Mouse (Mus musculus): ENCODE results near the gene Spsb3. TPM values are rescaled to one million over a fixed set of nuclear protein-coding genes. Genes with fewer than 3 reads are reported as not detected.

Spsb3 gene
- polyA plus RNA-seq, 1 experiment from 2014 or later: 46.1 TPM

GRCm38 (mm10) chr17:24890151-24891092 lies 4.0 kb downstream of the Spsb3 start:
- WGBS: 87% methylated on average over 19 of the region's 19 CpGs
- no peak overlapping the region for H3K27ac ChIP-seq
- H3K4me3 ChIP-seq (replicated peaks): no peak overlapping the region
- H3K4me1 ChIP-seq (replicated peaks): peaks cover 32% of the 10 kb centered on the region
- H3K4me2 ChIP-seq: no peak overlapping the region
- ATAC-seq (ENCODE audit: insufficient number of reproducible peaks, insufficient read depth, low FRiP score, low TSS enrichment, low read depth): no peak
- H3K27me3 ChIP-seq: no peaks in the 10 kb centered on the region
- no peak overlapping the region for H3K9ac ChIP-seq (replicated peaks)
- H3K36me3 ChIP-seq: peaks cover 45% of the 10 kb centered on the region
- no peaks in the 10 kb centered on the region for H3K9me3 ChIP-seq

- no peak for ATAC-seq (ENCODE audit: insufficient number of reproducible peaks, insufficient read depth, low FRiP score, low TSS enrichment, low read depth)
- WGBS: 90% methylated on average over 13 of the region's 13 CpGs
- Histone ChIP-seq H3K4me1 (replicated peaks) (peaks cover 37% of the 10 kb centered on the region), H3K36me3 (peaks cover 45% of the 10 kb centered on the region), H3K4me3 (replicated peaks) (no peak overlapping the region), H3K9me3 (no peaks in the 10 kb centered on the region), H3K4me2 (no peak overlapping the region), H3K27me3 (no peaks in the 10 kb centered on the region), H3K27ac (no peak overlapping the region), H3K9ac (replicated peaks) (no peak overlapping the region)
Observed at GRCm38 (mm10) chr17:24891321-24891720, 4.9 kb downstream of the Spsb3 start.

GRCm38 (mm10) chr17:24892785-24893184 lies 6.3 kb downstream of the Spsb3 start:
- Histone ChIP-seq H3K27ac (no peak overlapping the region), H3K9me3 (no peaks in the 10 kb centered on the region), H3K4me3 (replicated peaks) (no peak overlapping the region), H3K9ac (replicated peaks) (no peak overlapping the region), H3K36me3 (peaks cover 55% of the 10 kb centered on the region), H3K4me1 (replicated peaks) (peaks cover 43% of the 10 kb centered on the region), H3K4me2 (no peak overlapping the region), H3K27me3 (no peaks in the 10 kb centered on the region)
- no peak for ATAC-seq (ENCODE audit: insufficient number of reproducible peaks, insufficient read depth, low FRiP score, low TSS enrichment, low read depth)
- WGBS: 91% methylated on average over 12 of the region's 12 CpGs

- 92% methylated on average over 2 of the region's 2 CpGs for WGBS
- no peaks in the 10 kb centered on the region for H3K9me3 ChIP-seq
- no peaks in the 10 kb centered on the region for H3K27me3 ChIP-seq
- no peak for ATAC-seq (ENCODE audit: insufficient number of reproducible peaks, insufficient read depth, low FRiP score, low TSS enrichment, low read depth)
- no peak overlapping the region for H3K27ac ChIP-seq
- H3K36me3 ChIP-seq: peaks cover 60% of the 10 kb centered on the region
- H3K9ac ChIP-seq (replicated peaks): 0 out of 2 replicates have a peak overlapping the region, but pooled peaks have one; percentile 0
- H3K4me2 ChIP-seq: no peak overlapping the region
- H3K4me1 ChIP-seq (replicated peaks): peaks cover 41% of the 10 kb centered on the region
- H3K4me3 ChIP-seq (replicated peaks): peak overlapping the region; percentile 11; the same call in 1 of the 2 replicates
Observed at GRCm38 (mm10) chr17:24893276-24893675, 6.8 kb downstream of the Spsb3 start.

- Histone ChIP-seq H3K9me3 (no peaks in the 10 kb centered on the region), H3K9ac (replicated peaks) (peak overlapping the region; percentile 90), H3K27me3 (no peaks in the 10 kb centered on the region), H3K36me3 (peaks cover 63% of the 10 kb centered on the region), H3K4me1 (replicated peaks) (peaks cover 40% of the 10 kb centered on the region), H3K4me2 (peak overlapping the region; percentile 92), H3K27ac (peak overlapping the region; percentile 82), H3K4me3 (replicated peaks) (peak overlapping the region; percentile 92)
- ATAC-seq (ENCODE audit: insufficient number of reproducible peaks, insufficient read depth, low FRiP score, low TSS enrichment, low read depth): no peak
- WGBS: 9% methylated on average over 31 of the region's 31 CpGs
Observed at GRCm38 (mm10) chr17:24894061-24894994, 7.9 kb downstream of the Spsb3 start.

GRCm38 (mm10) chr17:24894995-24895547 lies 8.6 kb downstream of the Spsb3 start, which contains the start of the genes Eme2 and Mrps34:
Eme2 (minus strand) TSS chr17:24895087.
Mrps34 (plus strand) TSS chr17:24895116.
- Histone ChIP-seq H3K4me3 (replicated peaks) (peak within 1 kb of the TSS; percentile 92), H3K9me3 (no peaks in the 10 kb centered on the region), H3K9ac (replicated peaks) (peak within 1 kb of the TSS; percentile 90), H3K4me1 (replicated peaks) (peaks cover 40% of the 10 kb centered on the region), H3K27me3 (no peaks in the 10 kb centered on the region), H3K36me3 (peaks cover 69% of the 10 kb centered on the region), H3K27ac (peak within 1 kb of the TSS; percentile 82), H3K4me2 (peak within 1 kb of the TSS; percentile 92)
- WGBS: under 1% methylated on average over 62 of the region's 62 CpGs
- ATAC-seq (ENCODE audit: insufficient number of reproducible peaks, insufficient read depth, low FRiP score, low TSS enrichment, low read depth): 0 out of 2 replicates have a peak, but pooled peaks have one; percentile 6

GRCm38 (mm10) chr17:24895571-24896240 lies 9.3 kb downstream of the Spsb3 start:
- Histone ChIP-seq H3K27me3 (no peaks in the 10 kb centered on the region), H3K9me3 (no peaks in the 10 kb centered on the region), H3K27ac (peak overlapping the region; percentile 82), H3K9ac (replicated peaks) (peak overlapping the region; percentile 90), H3K36me3 (peaks cover 69% of the 10 kb centered on the region), H3K4me1 (replicated peaks) (peaks cover 40% of the 10 kb centered on the region), H3K4me2 (peak overlapping the region; percentile 92), H3K4me3 (replicated peaks) (peak overlapping the region; percentile 92)
- 13% methylated on average over 23 of the region's 23 CpGs for WGBS
- no peak for ATAC-seq (ENCODE audit: insufficient number of reproducible peaks, insufficient read depth, low FRiP score, low TSS enrichment, low read depth)

GRCm38 (mm10) chr17:24896241-24896992 lies 10.0 kb downstream of the Spsb3 start, which contains the start of gene Nme3:
Nme3 (plus strand) TSS chr17:24896500.
- 2% methylated on average over 50 of the region's 50 CpGs for WGBS
- H3K9ac ChIP-seq (replicated peaks): peak within 1 kb of the TSS; percentile 90
- H3K4me3 ChIP-seq (replicated peaks): peak within 1 kb of the TSS; percentile 92
- H3K4me2 ChIP-seq: peak within 1 kb of the TSS; percentile 92
- no peaks in the 10 kb centered on the region for H3K27me3 ChIP-seq
- peak within 1 kb of the TSS; percentile 82 for H3K27ac ChIP-seq
- no peaks in the 10 kb centered on the region for H3K9me3 ChIP-seq
- peaks cover 40% of the 10 kb centered on the region for H3K4me1 ChIP-seq (replicated peaks)
- peaks cover 69% of the 10 kb centered on the region for H3K36me3 ChIP-seq
- ATAC-seq (ENCODE audit: insufficient number of reproducible peaks, insufficient read depth, low FRiP score, low TSS enrichment, low read depth): peak; percentile 16; the same call in 1 of the 2 replicates

GRCm38 (mm10) chr17:24896993-24897269 lies 10.5 kb downstream of the Spsb3 start:
- 37% methylated on average over 11 of the region's 11 CpGs for WGBS
- no peaks in the 10 kb centered on the region for H3K9me3 ChIP-seq
- H3K27ac ChIP-seq: no peak overlapping the region
- peak overlapping the region; percentile 92 for H3K4me3 ChIP-seq (replicated peaks)
- no peak for ATAC-seq (ENCODE audit: insufficient number of reproducible peaks, insufficient read depth, low FRiP score, low TSS enrichment, low read depth)
- H3K36me3 ChIP-seq: peaks cover 69% of the 10 kb centered on the region
- H3K4me1 ChIP-seq (replicated peaks): peaks cover 40% of the 10 kb centered on the region
- peak overlapping the region; percentile 92 for H3K4me2 ChIP-seq
- H3K9ac ChIP-seq (replicated peaks): peak overlapping the region; percentile 74
- H3K27me3 ChIP-seq: no peaks in the 10 kb centered on the region

- H3K36me3 ChIP-seq: peaks cover 69% of the 10 kb centered on the region
Observed at GRCm38 (mm10) chr17:24897600-24897999, 11.2 kb downstream of the Spsb3 start.

More at GRCm38 (mm10) chr17:24897600-24897999, 11.2 kb downstream of the Spsb3 start:
- Histone ChIP-seq H3K4me3 (replicated peaks) (peak overlapping the region; percentile 92; the same call in 1 of the 2 replicates), H3K27me3 (no peaks in the 10 kb centered on the region), H3K9ac (replicated peaks) (0 out of 2 replicates have a peak overlapping the region, but pooled peaks have one; percentile 74), H3K4me1 (replicated peaks) (peaks cover 40% of the 10 kb centered on the region), H3K9me3 (no peaks in the 10 kb centered on the region), H3K4me2 (peak overlapping the region; percentile 92; the same call in 1 of the 2 replicates), H3K27ac (no peak overlapping the region)
- ATAC-seq (ENCODE audit: insufficient number of reproducible peaks, insufficient read depth, low FRiP score, low TSS enrichment, low read depth): no peak
- WGBS: 88% methylated on average over 4 of the region's 4 CpGs
